Comparison of ENCODE assay signal across 8 mouse cellular contexts in genomic region chr11:70230239-70230727, GRCm38 (mm10). TPM values are rescaled to one million over a fixed set of nuclear protein-coding genes. Genes with fewer than 3 reads are reported as not detected.
DNase-seq lines count a peak whose midpoint lies in the region; ATAC-seq and TF ChIP-seq lines count a peak whose summit lies in the region.

No protein-coding gene starts in this region.

- H3K4me1 ChIP-seq in intestine, embryonic 15.5 days (replicated peaks): peaks cover 35% of the 10 kb centered on the region
- H3K4me1 ChIP-seq in midbrain, postnatal 0 days (ENCODE audit: insufficient read depth, low read length): no peaks in the 10 kb centered on the region; the same call in 1 of the 2 replicates

- no peaks in the 10 kb centered on the region for H3K36me3 ChIP-seq in intestine, embryonic 15.5 days
- peaks cover 9% of the 10 kb centered on the region; the same call in 1 of the 2 replicates for H3K36me3 ChIP-seq in midbrain, postnatal 0 days (ENCODE audit: insufficient read depth, low read length)

- peak overlapping the region; percentile 57 for H3K4me2 ChIP-seq in intestine, embryonic 15.5 days (replicated peaks)
- peak overlapping the region; percentile 36 for H3K4me2 ChIP-seq in midbrain, postnatal 0 days (ENCODE audit: low read depth, low read length, poor library complexity, severe bottlenecking)

- H3K9ac ChIP-seq in intestine, embryonic 15.5 days: peak overlapping the region; percentile 34; the same call in 1 of the 2 replicates
- H3K9ac ChIP-seq in midbrain, postnatal 0 days (replicated peaks; ENCODE audit: low read length, poor library complexity, severe bottlenecking): no peak overlapping the region

- H3K9me3 ChIP-seq in intestine, embryonic 15.5 days: no peaks in the 10 kb centered on the region
- H3K9me3 ChIP-seq in midbrain, postnatal 0 days (ENCODE audit: low read length): no peaks in the 10 kb centered on the region

- peaks cover 23% of the 10 kb centered on the region for H3K27me3 ChIP-seq in intestine, embryonic 15.5 days (replicated peaks)
- peaks cover 24% of the 10 kb centered on the region for H3K27me3 ChIP-seq in midbrain, postnatal 0 days (ENCODE audit: insufficient read depth, low read length)

- DNase-seq in 3134 (ENCODE audit: extremely low read depth, insufficient read length, low spot score) (peak; percentile 75), ZHBTc4 (ENCODE audit: low read depth, low spot score) (peak; percentile 93), liver (peak; percentile 87)
- peak; percentile 95 for DNase-seq in embryo, embryonic 10.5 days (ENCODE audit: low spot score)
- peak; percentile 85 to 87 for DNase-seq in gastrocnemius, postnatal 4 days (ENCODE audit: low spot score in 2 of 2)
- DNase-seq in midbrain, postnatal 0 days (ENCODE audit: low spot score): peak; percentile 86
- DNase-seq in spleen, postnatal 36 days (ENCODE audit: low spot score in 2 of 2): peak; percentile 79 to 82

- peak overlapping the region; percentile 54; the same call in 1 of the 2 replicates for H3K27ac ChIP-seq in intestine, embryonic 15.5 days
- H3K27ac ChIP-seq in midbrain, postnatal 0 days (ENCODE audit: low read depth, low read length): 0 out of 2 replicates have a peak overlapping the region, but pooled peaks have one; percentile 2

- WGBS in intestine, embryonic 15.5 days: 1% methylated on average over 32 of the region's 32 CpGs
- 1% methylated on average over 32 of the region's 32 CpGs for WGBS in midbrain, postnatal 0 days

- peak; percentile 48 for ATAC-seq in intestine, embryonic 15.5 days
- ATAC-seq in midbrain, postnatal 0 days (ENCODE audit: low FRiP score): no peak

- peak overlapping the region; percentile 30 for H3K4me3 ChIP-seq in intestine, embryonic 15.5 days (replicated peaks)
- H3K4me3 ChIP-seq in midbrain, postnatal 0 days (ENCODE audit: low read depth, low read length): 0 out of 2 replicates have a peak overlapping the region, but pooled peaks have one; percentile 2

- peak; percentile 94 for TF ChIP-seq CTCF in midbrain, postnatal 0 days (IDR thresholded peaks at IDR 0.05)

RNA-seq across cellular contexts. Expression of gene Bcl6b, which starts 0.7 kb away (rescaled TPM):
- total RNA-seq in gastrocnemius, postnatal 4 days (2021): 10 to 100 TPM; 20.2 to 22.2 TPM
- 11.1 and 11.9 TPM in 2 replicates for polyA plus RNA-seq in intestine, embryonic 15.5 days (2015; fragmentation: Nextera tagmentation; extraction: Ambion mirVana)
- 3.8 and 6.8 TPM in 2 replicates for total RNA-seq in midbrain, postnatal 0 days (2014; rRNA removed)
- polyA plus RNA-seq in midbrain, postnatal 0 days (2015; fragmentation: Nextera tagmentation; extraction: Ambion mirVana): 2.4 and 2.7 TPM in 2 replicates

RNA-seq across cellular contexts. Expression of gene 0610010K14Rik, which starts 7.4 kb away (rescaled TPM):
- total RNA-seq in gastrocnemius, postnatal 4 days (2021): 10 to 100 TPM; 51.4 to 56.9 TPM
- 133 and 138 TPM in 2 replicates for polyA plus RNA-seq in intestine, embryonic 15.5 days (2015; fragmentation: Nextera tagmentation; extraction: Ambion mirVana)
- 43.0 and 76.9 TPM in 2 replicates for total RNA-seq in midbrain, postnatal 0 days (2014; rRNA removed)
- polyA plus RNA-seq in midbrain, postnatal 0 days (2015; fragmentation: Nextera tagmentation; extraction: Ambion mirVana): 138 and 154 TPM in 2 replicates

RNA-seq across cellular contexts. Expression of gene Gm21988, which starts 9.3 kb away (rescaled TPM):
- 1 to 10 TPM; 2.5 to 4.1 TPM for total RNA-seq in gastrocnemius, postnatal 4 days (2021)
- polyA plus RNA-seq in intestine, embryonic 15.5 days (2015; fragmentation: Nextera tagmentation; extraction: Ambion mirVana): 8.8 and 10.6 TPM in 2 replicates
- total RNA-seq in midbrain, postnatal 0 days (2014; rRNA removed): 3.4 and 5.5 TPM in 2 replicates
- polyA plus RNA-seq in midbrain, postnatal 0 days (2015; fragmentation: Nextera tagmentation; extraction: Ambion mirVana): 18.6 and 20.1 TPM in 2 replicates

RNA-seq across cellular contexts. Expression of gene Rnasek, which starts 9.4 kb away (rescaled TPM):
- total RNA-seq in gastrocnemius, postnatal 4 days (2021): 100 to 1,000 TPM in 1 of 2 experiments, 10 to 100 TPM in 1; 83.0 to 103 TPM
- 196 and 226 TPM in 2 replicates for polyA plus RNA-seq in intestine, embryonic 15.5 days (2015; fragmentation: Nextera tagmentation; extraction: Ambion mirVana)
- 66.1 and 81.2 TPM in 2 replicates for total RNA-seq in midbrain, postnatal 0 days (2014; rRNA removed)
- 588 and 612 TPM in 2 replicates for polyA plus RNA-seq in midbrain, postnatal 0 days (2015; fragmentation: Nextera tagmentation; extraction: Ambion mirVana)

RNA-seq across cellular contexts. Expression of gene Slc16a13, which starts 9.4 kb away (rescaled TPM):
- total RNA-seq in gastrocnemius, postnatal 4 days (2021): 1 to 10 TPM; 2.6 to 3.2 TPM
- polyA plus RNA-seq in intestine, embryonic 15.5 days (2015; fragmentation: Nextera tagmentation; extraction: Ambion mirVana): 13.2 and 16.0 TPM in 2 replicates
- 9.9 and 26.1 TPM in 2 replicates for total RNA-seq in midbrain, postnatal 0 days (2014; rRNA removed)
- polyA plus RNA-seq in midbrain, postnatal 0 days (2015; fragmentation: Nextera tagmentation; extraction: Ambion mirVana): 9.9 and 10.1 TPM in 2 replicates
